Mouse (Mus musculus): ENCODE measurements around the gene Gm14226. TPM values are rescaled to one million over a fixed set of nuclear protein-coding genes. Genes with fewer than 3 reads are reported as not detected.
"Not testable (repeated sequence)": the region's sequence is repeated elsewhere in the genome, so short reads cannot be mapped to it uniquely, and the experiment has no call there.

Gene Gm14226
- polyA plus RNA-seq (2015; fragmentation: Nextera tagmentation; extraction: Ambion mirVana): 0.18 and 0.23 TPM in 2 replicates

DNA sequence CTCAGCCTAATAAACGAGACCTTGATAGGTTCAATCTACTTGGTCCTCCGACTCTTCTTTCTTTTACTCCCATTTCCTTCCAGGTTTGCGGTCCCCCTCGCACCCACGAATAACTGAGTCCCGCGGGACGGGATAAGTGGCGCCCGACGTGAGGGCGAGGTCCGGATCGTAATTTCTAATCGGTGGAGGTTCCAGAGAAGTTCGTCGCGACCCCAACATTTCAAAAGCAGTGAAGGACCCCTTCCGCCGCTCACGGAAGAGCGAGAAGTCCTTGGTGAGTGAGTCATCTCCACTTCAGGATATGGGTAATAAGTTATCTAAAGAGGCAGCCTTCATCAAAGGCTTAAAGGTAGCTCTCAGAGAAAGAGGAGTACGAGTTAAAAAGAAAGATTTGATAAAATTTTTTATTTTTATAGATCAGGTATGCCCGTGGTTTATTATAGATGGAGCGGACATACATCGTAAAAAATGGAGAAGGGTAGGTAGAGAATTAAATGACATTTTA, at the start of gene Gm14226:
Gene Gm14226, plus strand, starts transcription at position 16 of the 505 bp plus-strand sequence.
- peak within 1 kb of the TSS; percentile 78 for H3K4me2 ChIP-seq
- WGBS: under 1% methylated on average over 24 of the region's 26 CpGs
- peak within 1 kb of the TSS; percentile 46 for H3K4me3 ChIP-seq
- H3K36me3 ChIP-seq; ATAC-seq (ENCODE audit: low FRiP score, low read depth); H3K27me3 ChIP-seq; H3K9me3 ChIP-seq: not testable (repeated sequence)
- peaks cover 14% of the 10 kb centered on the region for H3K4me1 ChIP-seq (replicated peaks)
- peak within 1 kb of the TSS; percentile 42 for H3K9ac ChIP-seq
- H3K27ac ChIP-seq (replicated peaks): peak within 1 kb of the TSS; percentile 74

DNA sequence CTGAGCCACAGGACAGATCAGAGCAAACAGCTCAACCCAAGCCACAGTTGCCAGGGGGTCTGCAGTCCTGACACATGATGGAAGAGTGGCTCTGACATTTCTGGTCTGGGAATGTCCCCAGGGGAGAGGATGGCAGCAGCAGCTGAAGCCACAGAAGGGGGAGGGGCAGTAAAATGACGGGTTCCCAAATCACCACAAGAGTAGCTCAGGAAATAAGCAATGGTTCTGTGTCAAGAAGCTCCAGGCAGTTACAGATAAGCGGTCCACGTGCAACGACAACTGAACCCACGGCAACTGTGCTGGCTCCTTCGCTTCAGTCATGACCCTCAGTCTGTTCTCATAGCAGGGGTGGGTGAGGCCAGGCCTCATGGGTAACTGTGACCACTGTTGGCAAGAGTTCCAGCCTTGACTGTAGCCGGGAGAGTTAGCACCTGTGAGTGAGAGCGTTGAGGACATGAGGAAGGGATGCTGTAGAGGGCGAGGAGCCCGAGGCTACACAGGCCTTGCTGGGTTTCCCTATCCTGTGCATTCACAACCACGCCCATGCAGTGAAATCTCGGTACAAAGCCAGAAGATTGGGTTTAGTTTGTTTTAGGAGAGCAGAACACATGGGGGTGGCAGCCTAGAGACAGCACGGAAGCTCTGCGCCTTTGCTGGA, 48.2 kb upstream of the Gm14226 start:
- WGBS: 70% methylated on average over 14 of the region's 14 CpGs
- H3K9ac ChIP-seq: not testable (repeated sequence)

DNA sequence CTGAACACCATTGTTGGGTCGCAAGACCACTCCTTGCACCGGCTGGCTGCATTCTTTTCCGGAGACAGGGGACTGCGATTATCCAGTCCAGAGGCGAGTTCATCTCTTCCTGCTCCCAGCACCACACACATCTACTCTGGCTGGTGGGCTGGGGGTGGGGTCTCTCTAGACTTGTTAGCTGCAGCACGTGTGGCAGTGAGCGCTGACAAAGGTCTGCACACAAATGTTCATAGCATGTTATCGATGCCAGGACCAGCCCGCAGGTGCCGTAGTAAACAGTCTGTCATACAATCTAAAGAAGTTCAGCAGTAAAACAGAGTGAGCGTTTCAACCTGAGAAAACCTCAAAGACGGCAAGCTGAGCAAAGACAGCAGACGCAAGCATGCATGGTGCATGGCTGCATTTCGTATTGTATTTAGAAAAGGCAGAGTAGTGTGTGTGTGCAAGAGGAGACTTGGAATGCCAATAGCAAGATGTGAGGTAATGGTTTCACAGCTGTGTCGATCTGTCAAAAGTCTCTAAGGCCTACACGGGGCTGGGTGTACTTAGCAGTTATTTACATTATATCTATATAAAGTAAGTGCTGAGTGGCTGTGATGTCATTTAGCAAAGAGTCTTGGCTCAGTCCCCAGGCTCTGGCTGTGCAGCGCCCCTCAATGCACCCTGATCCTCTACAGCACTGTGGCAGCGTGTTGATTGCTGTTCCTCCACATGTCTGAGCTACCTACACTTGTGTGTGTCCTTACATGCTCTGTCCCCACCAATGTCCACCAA, 46.0 kb upstream of the Gm14226 start:
- Histone ChIP-seq H3K27ac (replicated peaks) (no peak overlapping the region), H3K27me3 (no peaks in the 10 kb centered on the region), H3K9ac (no peak overlapping the region), H3K9me3 (no peaks in the 10 kb centered on the region), H3K4me3 (no peak overlapping the region), H3K4me1 (replicated peaks) (no peaks in the 10 kb centered on the region), H3K36me3 (no peaks in the 10 kb centered on the region), H3K4me2 (no peak overlapping the region)
- WGBS: 72% methylated on average over 18 of the region's 18 CpGs
- ATAC-seq (ENCODE audit: low FRiP score, low read depth): no peak

More for the DNA sequence above, 48.2 kb upstream of the Gm14226 start:
- H3K4me3 ChIP-seq; ATAC-seq (ENCODE audit: low FRiP score, low read depth); H3K9me3 ChIP-seq; H3K36me3 ChIP-seq; H3K4me1 ChIP-seq (replicated peaks); H3K4me2 ChIP-seq; H3K27ac ChIP-seq (replicated peaks); H3K27me3 ChIP-seq: not testable (repeated sequence)

DNA sequence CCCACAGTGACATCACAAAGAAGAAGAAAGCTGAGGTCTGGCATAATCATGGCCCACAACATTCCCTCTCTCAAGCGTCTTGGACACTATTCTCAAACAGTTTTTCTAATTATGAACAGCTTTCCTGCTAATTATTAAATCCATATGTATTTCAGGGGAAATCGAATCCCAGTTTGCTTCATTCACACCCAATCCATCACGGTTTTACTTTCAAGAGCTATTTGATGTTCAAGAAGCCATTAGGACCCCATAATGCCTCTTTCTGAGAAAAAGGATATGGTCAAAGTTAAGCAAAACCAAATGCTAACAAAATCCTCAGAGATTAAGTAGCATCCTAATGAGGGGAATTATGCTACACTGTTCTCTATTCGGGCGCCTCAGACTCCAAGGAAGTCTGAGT, 45.1 kb upstream of the Gm14226 start:
- Histone ChIP-seq H3K27ac (replicated peaks) (no peak overlapping the region), H3K27me3 (no peaks in the 10 kb centered on the region), H3K4me2 (no peak overlapping the region), H3K36me3 (no peaks in the 10 kb centered on the region), H3K9me3 (no peaks in the 10 kb centered on the region), H3K4me1 (replicated peaks) (no peaks in the 10 kb centered on the region), H3K4me3 (no peak overlapping the region), H3K9ac (no peak overlapping the region)
- 81% methylated on average over 5 of the region's 5 CpGs for WGBS
- no peak for ATAC-seq (ENCODE audit: low FRiP score, low read depth)

DNA sequence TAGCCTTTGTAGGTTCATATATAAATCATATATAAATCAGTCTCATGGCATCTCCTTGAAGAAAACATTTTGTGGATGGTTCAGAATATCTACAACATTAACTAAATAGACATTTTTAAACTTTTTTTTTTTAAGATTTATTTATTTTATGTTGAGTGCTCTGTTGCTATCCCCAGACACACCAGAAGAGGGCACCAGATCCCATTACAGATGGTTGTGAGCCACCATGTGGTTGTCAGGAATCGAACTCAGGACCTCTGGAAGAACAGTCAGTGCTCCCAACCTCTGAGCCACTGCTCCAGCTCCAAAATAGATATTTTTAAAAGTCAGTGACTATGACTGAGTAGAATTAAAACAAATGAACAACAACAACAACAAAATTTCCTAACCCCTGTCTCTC, 31.5 kb upstream of the Gm14226 start:
- WGBS: 73% methylated on average over 1 of the region's 1 CpGs
- Histone ChIP-seq H3K4me3 (no peak overlapping the region), H3K27me3 (no peaks in the 10 kb centered on the region), H3K4me2 (no peak overlapping the region), H3K36me3 (no peaks in the 10 kb centered on the region), H3K9ac (no peak overlapping the region), H3K27ac (replicated peaks) (no peak overlapping the region), H3K4me1 (replicated peaks) (no peaks in the 10 kb centered on the region), H3K9me3 (no peaks in the 10 kb centered on the region)
- no peak for ATAC-seq (ENCODE audit: low FRiP score, low read depth)

DNA sequence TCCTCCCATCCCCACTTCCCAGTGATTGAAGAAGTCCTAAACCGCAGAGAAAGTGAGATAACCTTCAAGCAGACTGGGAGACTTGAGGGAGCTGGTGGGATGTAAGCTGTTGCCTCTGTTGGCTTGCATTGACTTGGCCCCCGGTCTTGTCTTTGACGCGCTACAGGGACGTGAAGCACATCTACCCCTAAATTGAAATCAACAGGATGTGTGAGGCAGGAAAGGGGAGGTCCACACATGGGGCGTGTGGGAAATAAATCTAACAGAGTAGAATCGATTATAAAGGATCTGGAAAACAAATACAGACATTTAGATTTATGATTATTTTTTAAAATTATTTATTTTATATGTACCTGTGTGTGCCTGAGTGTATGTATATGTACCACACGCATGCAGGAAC, 26.7 kb upstream of the Gm14226 start:
- Histone ChIP-seq H3K4me2 (no peak overlapping the region), H3K36me3 (no peaks in the 10 kb centered on the region), H3K9ac (no peak overlapping the region), H3K27ac (replicated peaks) (no peak overlapping the region), H3K27me3 (no peaks in the 10 kb centered on the region), H3K4me1 (replicated peaks) (no peaks in the 10 kb centered on the region), H3K9me3 (no peaks in the 10 kb centered on the region), H3K4me3 (no peak overlapping the region)
- WGBS: 85% methylated on average over 8 of the region's 8 CpGs
- ATAC-seq (ENCODE audit: low FRiP score, low read depth): no peak

DNA sequence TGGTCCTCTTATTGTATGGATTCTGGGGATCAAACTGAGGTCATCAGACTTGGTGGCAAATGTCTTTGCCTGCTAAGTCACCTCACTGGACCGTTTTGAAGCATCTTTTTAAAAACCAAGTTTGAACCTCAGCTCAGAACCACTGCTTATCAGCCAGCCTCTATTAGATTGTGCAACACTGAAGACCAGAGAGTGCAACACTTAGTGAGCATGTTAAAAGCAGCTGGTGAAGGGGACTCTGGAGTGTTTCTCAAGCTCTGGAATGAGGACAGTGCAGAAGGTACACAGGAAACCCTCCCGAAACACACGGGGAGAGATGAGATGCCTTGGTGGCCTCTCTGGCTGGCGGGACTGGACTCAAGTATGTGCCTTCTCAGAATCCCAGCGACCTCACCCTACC, 26.0 kb upstream of the Gm14226 start:
- H3K4me1 ChIP-seq (replicated peaks): no peaks in the 10 kb centered on the region
- H3K4me3 ChIP-seq: no peak overlapping the region
- no peak overlapping the region for H3K27ac ChIP-seq (replicated peaks)
- no peaks in the 10 kb centered on the region for H3K36me3 ChIP-seq
- H3K9me3 ChIP-seq: no peaks in the 10 kb centered on the region
- no peak overlapping the region for H3K9ac ChIP-seq
- no peaks in the 10 kb centered on the region for H3K27me3 ChIP-seq
- H3K4me2 ChIP-seq: no peak overlapping the region
- ATAC-seq (ENCODE audit: low FRiP score, low read depth): no peak
- WGBS: 85% methylated on average over 5 of the region's 5 CpGs

DNA sequence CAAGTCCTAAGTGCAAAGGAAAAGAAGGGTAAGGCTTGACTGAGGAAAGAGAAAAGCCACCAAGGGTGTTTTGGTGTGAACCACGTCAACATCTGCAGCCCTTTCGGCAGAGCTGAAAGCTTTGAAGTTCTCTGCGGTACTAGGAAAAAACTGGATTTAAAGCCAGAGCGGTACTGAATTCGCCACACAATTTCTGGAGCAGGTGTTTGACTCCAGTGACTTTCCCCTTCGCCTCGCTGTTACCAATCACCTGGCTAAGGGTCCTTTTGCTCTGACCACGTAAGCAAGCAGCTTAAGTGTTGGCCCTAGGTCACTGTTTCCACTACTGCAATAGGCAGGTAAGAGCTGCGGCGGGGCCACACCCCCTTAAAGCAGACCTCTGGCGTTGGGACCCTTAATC, 12.6 kb upstream of the Gm14226 start:
- H3K27ac ChIP-seq (replicated peaks): no peak overlapping the region
- no peak overlapping the region for H3K4me3 ChIP-seq
- no peaks in the 10 kb centered on the region for H3K27me3 ChIP-seq
- WGBS: 94% methylated on average over 11 of the region's 11 CpGs
- H3K4me2 ChIP-seq: no peak overlapping the region
- H3K9me3 ChIP-seq: no peaks in the 10 kb centered on the region
- no peaks in the 10 kb centered on the region for H3K36me3 ChIP-seq
- no peak overlapping the region for H3K9ac ChIP-seq
- no peaks in the 10 kb centered on the region for H3K4me1 ChIP-seq (replicated peaks)
- ATAC-seq (ENCODE audit: low FRiP score, low read depth): no peak

DNA sequence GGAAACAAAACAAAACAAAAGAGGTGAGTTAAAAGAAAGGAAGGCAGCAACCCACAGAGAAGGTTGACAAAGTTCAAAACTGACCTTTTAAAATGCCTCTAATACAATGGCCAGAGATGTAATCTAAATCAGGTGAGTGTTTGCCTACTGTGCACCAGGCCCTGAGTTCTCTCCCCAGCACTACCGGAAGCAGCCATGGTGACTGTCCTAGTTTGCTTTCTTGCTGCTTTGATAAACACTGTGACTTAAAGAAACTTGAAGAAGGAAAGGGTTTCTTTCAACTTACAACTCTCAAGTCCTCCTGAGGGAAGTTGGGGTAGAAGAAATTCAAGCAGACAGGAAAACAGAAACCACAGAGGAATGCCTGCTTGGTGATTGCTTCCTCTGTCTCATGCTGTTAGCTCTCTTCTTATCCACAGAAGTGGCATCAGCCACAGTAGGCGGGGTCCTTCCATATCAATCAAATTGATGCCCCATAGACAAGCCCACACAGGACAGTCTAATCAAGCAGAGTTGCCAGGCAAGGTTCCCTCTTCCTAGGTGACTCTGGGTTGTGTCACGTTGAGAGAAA, 6.9 kb upstream of the Gm14226 start:
- Histone ChIP-seq H3K4me1 (replicated peaks) (no peaks in the 10 kb centered on the region), H3K27ac (replicated peaks) (no peak overlapping the region), H3K36me3 (no peaks in the 10 kb centered on the region), H3K9me3 (no peaks in the 10 kb centered on the region), H3K27me3 (no peaks in the 10 kb centered on the region), H3K9ac (no peak overlapping the region), H3K4me2 (no peak overlapping the region), H3K4me3 (no peak overlapping the region)
- WGBS: 50% methylated on average over 3 of the region's 3 CpGs
- ATAC-seq (ENCODE audit: low FRiP score, low read depth): no peak

DNA sequence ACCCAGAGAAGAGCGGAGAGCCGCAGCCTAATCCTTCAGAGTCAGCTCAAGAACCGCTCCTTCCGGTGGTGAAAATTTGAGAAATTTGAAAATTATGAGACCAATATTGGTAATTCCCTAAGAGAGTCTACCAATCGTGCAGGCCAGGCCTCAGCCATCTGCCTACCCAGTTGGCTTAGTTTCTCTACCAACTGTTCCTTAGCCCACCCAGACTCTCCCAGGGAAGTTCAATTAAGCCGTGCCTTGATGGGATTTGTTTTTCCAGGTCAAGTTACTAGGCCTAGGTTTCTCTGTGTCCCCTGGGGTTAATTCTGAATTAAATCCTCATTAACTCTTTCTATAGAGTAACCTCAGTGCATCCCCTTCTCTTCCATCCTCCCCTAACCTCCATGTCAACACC, 5.1 kb upstream of the Gm14226 start:
- Histone ChIP-seq H3K9me3 (no peaks in the 10 kb centered on the region), H3K27ac (replicated peaks) (no peak overlapping the region), H3K4me3 (no peak overlapping the region), H3K4me2 (no peak overlapping the region), H3K9ac (no peak overlapping the region), H3K36me3 (no peaks in the 10 kb centered on the region), H3K27me3 (no peaks in the 10 kb centered on the region), H3K4me1 (replicated peaks) (no peaks in the 10 kb centered on the region)
- WGBS: 73% methylated on average over 6 of the region's 6 CpGs
- no peak for ATAC-seq (ENCODE audit: low FRiP score, low read depth)

DNA sequence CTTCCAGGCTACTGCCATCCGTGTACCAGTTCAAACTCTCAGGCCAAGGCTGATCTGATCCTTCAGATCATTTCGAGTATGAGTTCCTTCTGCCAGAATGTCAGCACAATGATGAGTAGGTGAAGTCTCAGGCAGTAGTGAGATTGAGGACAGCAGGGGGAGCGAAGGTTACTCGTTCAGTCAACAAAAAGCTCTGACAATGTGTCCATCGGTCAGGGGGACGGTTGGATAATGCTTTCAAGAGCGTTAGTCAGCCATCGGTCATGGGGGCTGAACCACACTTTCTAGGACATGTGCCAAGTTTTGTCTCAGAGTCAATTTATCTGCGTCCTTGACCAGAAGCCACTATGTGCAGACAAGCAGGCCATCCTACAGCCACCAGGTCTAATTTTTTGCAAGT, 1.3 kb upstream of the Gm14226 start:
- not testable (repeated sequence) for H3K9me3 ChIP-seq; H3K36me3 ChIP-seq; H3K4me3 ChIP-seq; ATAC-seq (ENCODE audit: low FRiP score, low read depth); H3K27me3 ChIP-seq; H3K4me2 ChIP-seq; H3K27ac ChIP-seq (replicated peaks); H3K9ac ChIP-seq
- H3K4me1 ChIP-seq (replicated peaks): peaks cover 14% of the 10 kb centered on the region
- 19% methylated on average over 6 of the region's 9 CpGs for WGBS

All from hindbrain, embryonic 15.5 days (tissue).